In genomic region chr1:180829775-180830174, GRCm38 (mm10) we compare ENCODE assay signal across 8 mouse cellular contexts. TPM values are rescaled to one million over a fixed set of nuclear protein-coding genes. Genes with fewer than 3 reads are reported as not detected.
A peak's percentile ranks its signal among the peaks of the same experiment; 100 is the strongest.
DNase-seq lines count a peak whose midpoint lies in the region; ATAC-seq and TF ChIP-seq lines count a peak whose summit lies in the region.

No protein-coding gene starts in this region.

- peak overlapping the region; percentile 41 for H3K4me2 ChIP-seq in heart, embryonic 12.5 days
- peak overlapping the region; percentile 65 for H3K4me2 ChIP-seq in liver, embryonic 16.5 days (ENCODE audit: low read depth, low read length)

- no peak overlapping the region for H3K4me3 ChIP-seq in heart, embryonic 12.5 days
- H3K4me3 ChIP-seq in bone marrow macrophage, adult 2 months (ENCODE audit: insufficient read depth, low read length) = peak overlapping the region; percentile 22
- peak overlapping the region; percentile 40 for H3K4me3 ChIP-seq in liver, embryonic 16.5 days (ENCODE audit: low read depth, low read length)

- peaks cover 3% of the 10 kb centered on the region; the same call in 1 of the 2 replicates for H3K9me3 ChIP-seq in heart, embryonic 12.5 days (replicated peaks)
- no peaks in the 10 kb centered on the region for H3K9me3 ChIP-seq in liver, embryonic 16.5 days (replicated peaks; ENCODE audit: control insufficient read depth, low read length)

- no peaks in the 10 kb centered on the region for H3K27me3 ChIP-seq in heart, embryonic 12.5 days (replicated peaks)
- no peaks in the 10 kb centered on the region; the same call in 1 of the 2 replicates for H3K27me3 ChIP-seq in liver, embryonic 16.5 days (ENCODE audit: control insufficient read depth, insufficient read depth, low read depth, low read length)

- no peak; the same call in 1 of the 2 replicates for TF ChIP-seq CTCF in bone marrow macrophage, adult 2 months (IDR thresholded peaks at IDR 0.05; ENCODE audit: low read depth, low read length)

- no peak for DNase-seq in heart, postnatal 14 days
- DNase-seq in spleen, postnatal 36 days (ENCODE audit: low spot score in 2 of 2) = peak; percentile 83 to 87
- no peak for DNase-seq in layer of hippocampus, adult 9-10 months (ENCODE audit: low spot score)
- DNase-seq in adrenal gland, postnatal 25 days = no peak
- no peak for DNase-seq in cerebellum, postnatal 4 days (ENCODE audit: low spot score in 2 of 2)

- peaks cover 17% of the 10 kb centered on the region for H3K4me1 ChIP-seq in heart, embryonic 12.5 days (replicated peaks)
- H3K4me1 ChIP-seq in bone marrow macrophage, adult 2 months (ENCODE audit: control insufficient read depth, insufficient read depth, low read length) = peaks cover 29% of the 10 kb centered on the region
- peaks cover 27% of the 10 kb centered on the region for H3K4me1 ChIP-seq in liver, embryonic 16.5 days (ENCODE audit: control insufficient read depth, low read depth, low read length)

- intact Hi-C loops in heart, postnatal 14 days (cut with DNase I) = no loop called here

- TF ChIP-seq POLR2A in bone marrow macrophage, adult 2 months (IDR thresholded peaks at IDR 0.05; ENCODE audit: borderline replicate concordance, low read depth, low read length) = no peak

- ATAC-seq in heart, embryonic 12.5 days (ENCODE audit: insufficient number of reproducible peaks, low FRiP score) = peak; percentile 80
- ATAC-seq in liver, embryonic 16.5 days (ENCODE audit: low read depth) = peak; percentile 78

- H3K9ac ChIP-seq in heart, embryonic 12.5 days = no peak overlapping the region
- H3K9ac ChIP-seq in liver, embryonic 16.5 days (ENCODE audit: low read depth, low read length) = peak overlapping the region; percentile 54

- no peak overlapping the region for H3K27ac ChIP-seq in heart, embryonic 12.5 days (ENCODE audit: poor library complexity, severe bottlenecking)
- peak overlapping the region; percentile 37 for H3K27ac ChIP-seq in bone marrow macrophage, adult 2 months (ENCODE audit: insufficient read depth, low read depth, low read length)
- peak overlapping the region; percentile 58; the same call in 1 of the 2 replicates for H3K27ac ChIP-seq in liver, embryonic 16.5 days (ENCODE audit: low read length)

- H3K36me3 ChIP-seq in heart, embryonic 12.5 days = no peaks in the 10 kb centered on the region
- no peaks in the 10 kb centered on the region for H3K36me3 ChIP-seq in liver, embryonic 16.5 days (ENCODE audit: control insufficient read depth, insufficient read depth)

- 71% methylated on average over 11 of the region's 11 CpGs for WGBS in heart, embryonic 12.5 days
- 33% methylated on average over 11 of the region's 11 CpGs for WGBS in liver, embryonic 16.5 days (ENCODE audit: insufficient replicate concordance)

RNA-seq across cellular contexts. Expression of gene H3f3a, which starts 16.0 kb away (rescaled TPM):
- polyA plus RNA-seq in heart, embryonic 12.5 days (2016; fragmentation: Nextera tagmentation; extraction: Ambion mirVana) = 1,616 and 1,670 TPM in 2 replicates
- 100 to 1,000 TPM; 659 to 710 TPM for total RNA-seq in heart, postnatal 14 days (2021)
- 1,000 and 1,015 TPM in 2 replicates for polyA plus RNA-seq in bone marrow macrophage, adult 2 months (2012; ENCODE audit: insufficient read depth, insufficient read length, missing spikeins)
- polyA plus RNA-seq in liver, embryonic 16.5 days (2015; fragmentation: Nextera tagmentation; extraction: Ambion mirVana) = 2,020 and 2,074 TPM in 2 replicates
- total RNA-seq in adrenal gland, postnatal 25 days (2021) = 739 and 836 TPM in 2 replicates

RNA-seq across cellular contexts. Expression of gene Sde2, which starts 21.2 kb away (rescaled TPM):
- 30.7 and 32.3 TPM in 2 replicates for polyA plus RNA-seq in heart, embryonic 12.5 days (2016; fragmentation: Nextera tagmentation; extraction: Ambion mirVana)
- total RNA-seq in heart, postnatal 14 days (2021) = 10 to 100 TPM; 12.4 to 14.9 TPM
- 17.0 and 20.2 TPM in 2 replicates for polyA plus RNA-seq in bone marrow macrophage, adult 2 months (2012; ENCODE audit: insufficient read depth, insufficient read length, missing spikeins)
- polyA plus RNA-seq in liver, embryonic 16.5 days (2015; fragmentation: Nextera tagmentation; extraction: Ambion mirVana) = 20.9 and 21.5 TPM in 2 replicates
- 21.7 and 26.0 TPM in 2 replicates for total RNA-seq in adrenal gland, postnatal 25 days (2021)

Comparison
In these comparisons a context has a peak if more than half of its experiments do, and no peak if none do; other contexts are left out.
1. DNase-seq: peak in spleen, postnatal 36 days (2 of 2); none in heart, postnatal 14 days (0 of 2), layer of hippocampus, adult 9-10 months (single experiment), adrenal gland, postnatal 25 days (single experiment) and cerebellum, postnatal 4 days (0 of 2).